Comparison of ENCODE assay signal across 13 mouse cellular contexts in genomic region chr12:80778188-80778936, GRCm38 (mm10). TPM values are rescaled to one million over a fixed set of nuclear protein-coding genes. Genes with fewer than 3 reads are reported as not detected.
A peak's percentile ranks its signal among the peaks of the same experiment; 100 is the strongest.
DNase-seq lines count a peak whose midpoint lies in the region; ATAC-seq and TF ChIP-seq lines count a peak whose summit lies in the region.
"Had no signal": no experiment of that assay in that cellular context is flagged by ENCODE, and none has a peak within 500 bp of the region (broad histone marks: within the 10 kb centered on the region; RNA-seq: fewer than 3 reads in every experiment).

No protein-coding gene starts in this region.

- intact Hi-C loops in heart, postnatal 10 days (cut with DNase I), result no loop called here

- TF ChIP-seq POLR2A in brain, embryonic 14.5 days (IDR thresholded peaks at IDR 0.05; ENCODE audit: borderline replicate concordance, extremely low read depth, insufficient read depth, insufficient read length, poor library complexity, severe bottlenecking), result no peak

- no peaks in the 10 kb centered on the region for H3K36me3 ChIP-seq in liver, embryonic 16.5 days (ENCODE audit: control insufficient read depth, insufficient read depth)
- H3K36me3 ChIP-seq: forebrain, embryonic 15.5 days; limb, embryonic 13.5 days; neural tube, embryonic 12.5 days had no signal

- peak overlapping the region; percentile 98 for H3K27ac ChIP-seq in liver, embryonic 16.5 days (ENCODE audit: low read length)
- H3K27ac ChIP-seq: forebrain, embryonic 15.5 days; limb, embryonic 13.5 days; neural tube, embryonic 12.5 days had no signal

- 16% methylated on average over 16 of the region's 16 CpGs for WGBS in liver, embryonic 16.5 days (ENCODE audit: insufficient replicate concordance)

- peak overlapping the region; percentile 69 for H3K4me2 ChIP-seq in liver, embryonic 16.5 days (ENCODE audit: low read depth, low read length)
- H3K4me2 ChIP-seq: forebrain, embryonic 15.5 days; limb, embryonic 13.5 days; neural tube, embryonic 12.5 days had no signal

- peaks cover 38% of the 10 kb centered on the region for H3K4me1 ChIP-seq in liver, embryonic 16.5 days (ENCODE audit: control insufficient read depth, low read depth, low read length)
- H3K4me1 ChIP-seq: forebrain, embryonic 15.5 days; limb, embryonic 13.5 days; neural tube, embryonic 12.5 days had no signal

- H3K4me3 ChIP-seq in liver, embryonic 16.5 days (ENCODE audit: low read depth, low read length), result peak overlapping the region; percentile 46
- H3K4me3 ChIP-seq: forebrain, embryonic 15.5 days; limb, embryonic 13.5 days; neural tube, embryonic 12.5 days had no signal

- peak; percentile 98 for ATAC-seq in liver, embryonic 16.5 days (ENCODE audit: low read depth)
- ATAC-seq: forebrain, embryonic 15.5 days had no signal

- peak overlapping the region; percentile 63 for H3K9ac ChIP-seq in liver, embryonic 16.5 days (ENCODE audit: low read depth, low read length)
- H3K9ac ChIP-seq: forebrain, embryonic 15.5 days; limb, embryonic 13.5 days; neural tube, embryonic 12.5 days had no signal

- no peaks in the 10 kb centered on the region for H3K27me3 ChIP-seq in liver, embryonic 16.5 days (ENCODE audit: control insufficient read depth, insufficient read depth, low read depth, low read length)
- H3K27me3 ChIP-seq: forebrain, embryonic 15.5 days; limb, embryonic 13.5 days; neural tube, embryonic 12.5 days had no signal

- DNase-seq in heart, adult 11 months, result peak; percentile 87
- DNase-seq in heart, postnatal 10 days, result no peak
- peak; percentile 99 for DNase-seq in 416B (ENCODE audit: low read depth)
- DNase-seq in brain, embryonic 14.5 days (ENCODE audit: low read depth), result peak; percentile 32
- DNase-seq in neural tube, embryonic 10.5 days (ENCODE audit: extremely low spot score, low spot score), result no peak
- no peak for DNase-seq in adrenal gland, postnatal 14 days
- no peak for DNase-seq in layer of hippocampus, adult 9-10 months (ENCODE audit: low spot score)
- DNase-seq: kidney, adult 8-10 months had no signal

- no peak for TF ChIP-seq CTCF in brain, embryonic 14.5 days (IDR thresholded peaks at IDR 0.05; ENCODE audit: borderline replicate concordance, extremely low read depth, insufficient read depth, insufficient read length)

- no peaks in the 10 kb centered on the region for H3K9me3 ChIP-seq in liver, embryonic 16.5 days (replicated peaks; ENCODE audit: control insufficient read depth, low read length)
- H3K9me3 ChIP-seq: forebrain, embryonic 15.5 days; limb, embryonic 13.5 days; neural tube, embryonic 12.5 days had no signal

RNA-seq across cellular contexts. Expression of gene Susd6, which starts 11.9 kb away (rescaled TPM):
- total RNA-seq in heart, postnatal 10 days (2021), result 10 to 100 TPM; 58.3 to 60.9 TPM
- 21.7 and 23.2 TPM in 2 replicates for polyA plus RNA-seq in brain, embryonic 14.5 days (2012; rRNA removed)
- 14.6 and 15.2 TPM in 2 replicates for polyA plus RNA-seq in liver, embryonic 16.5 days (2015; fragmentation: Nextera tagmentation; extraction: Ambion mirVana)
- 47.4 and 49.9 TPM in 2 replicates for total RNA-seq in adrenal gland, postnatal 14 days (2021)

RNA-seq across cellular contexts. Expression of gene Ccdc177, which starts 17.9 kb away (rescaled TPM):
- under 1 TPM; 0.10 to 0.12 TPM for total RNA-seq in heart, postnatal 10 days (2021)
- 13.0 and 15.3 TPM in 2 replicates for polyA plus RNA-seq in brain, embryonic 14.5 days (2012; rRNA removed)
- polyA plus RNA-seq in liver, embryonic 16.5 days (2015; fragmentation: Nextera tagmentation; extraction: Ambion mirVana), result not detected in 2 replicates
- total RNA-seq in adrenal gland, postnatal 14 days (2021), result not detected in 2 replicates
- polyA plus RNA-seq: thymus, postnatal 0 days had no signal

Comparison
In these comparisons a context has a peak if more than half of its experiments do, and no peak if none do; other contexts are left out.
1. DNase-seq: peak in heart, adult 11 months (single experiment), 416B (single experiment) and brain, embryonic 14.5 days (single experiment); none in heart, postnatal 10 days (0 of 2), neural tube, embryonic 10.5 days (single experiment), adrenal gland, postnatal 14 days (single experiment) and layer of hippocampus, adult 9-10 months (single experiment).